Mouse (Mus musculus) cerebellum, adult 2 months (tissue): ENCODE data around the gene Podxl. TPM values are rescaled to one million over a fixed set of nuclear protein-coding genes. Genes with fewer than 3 reads are reported as not detected.

Experiments
- DNase-seq, 2 experiments: peaks; one replicate each; pipeline ENCODE4 v3.0.0; 2021
- H3K27ac ChIP-seq: fragments of 200-500 bp; 2 replicates; pipeline ENCODE4 v1.5.1; 2012; ENCODE audit warnings: low read length, control low read depth, inconsistent platforms; ENCODE audit not compliant: insufficient read depth
- H3K27me3 ChIP-seq: fragments of 200-500 bp; 2 replicates; pipeline ENCODE4 v1.6.1; 2012; ENCODE audit warnings: inconsistent platforms, mild to moderate bottlenecking, low read length, moderate library complexity; ENCODE audit not compliant: control insufficient read depth, insufficient read depth
- H3K4me1 ChIP-seq: fragments of 200-500 bp; 2 replicates; pipeline ENCODE4 v1.6.1; 2011; ENCODE audit warnings: low read length; ENCODE audit not compliant: control insufficient read depth, insufficient read depth
- H3K4me3 ChIP-seq: fragments of 200-500 bp; replicated peaks from 2 replicates; pipeline ENCODE3; 2011; ENCODE audit warnings: mild to moderate bottlenecking, low read depth, low read length, control low read depth; ENCODE audit not compliant: insufficient read depth
- CTCF ChIP-seq: fragments of 200-500 bp; IDR thresholded peaks from 2 replicates; pipeline ENCODE4 v1.5.1; 2011; ENCODE audit warnings: low read depth, mild to moderate bottlenecking, control low read depth, low read length, moderate library complexity, borderline replicate concordance; ENCODE audit not compliant: insufficient read depth
- POLR2A ChIP-seq: fragments of 200-500 bp; IDR thresholded peaks from 2 replicates; pipeline ENCODE4 v1.6.1; 2011; ENCODE audit warnings: low read length, control low read depth, borderline replicate concordance; ENCODE audit not compliant: insufficient read depth
- WGBS: fragments of 180-500 bp; shearing (Covaris S2); methylation state at CpG from one replicate; pipeline ENCODE4 v1.1.7; 2018; 5-methylcytosine and 5-hydroxymethylcytosine counted together
- polyA plus RNA-seq: library from polyadenylated mRNA; depleted of rRNA; stranded (reverse); fragments of >200 nt; gene quantifications from 2 replicates; pipeline ENCODE4 v1.2.3, GENCODE M21; 2012

Gene Podxl
- polyA plus RNA-seq, 1 experiment, result 16.5 TPM

- no peaks in the 10 kb centered on the region for H3K27me3 ChIP-seq
- WGBS, result 91% methylated on average over 5 of the region's 5 CpGs
- DNase-seq, result no peak
- no peak overlapping the region for H3K4me3 ChIP-seq
- H3K4me1 ChIP-seq, result no peaks in the 10 kb centered on the region
- H3K27ac ChIP-seq, result no peak overlapping the region
- TF ChIP-seq POLR2A, result no peak
- TF ChIP-seq CTCF, result no peak
Measured at GRCm38 (mm10) chr6:31526929-31527328, 36.9 kb downstream of the Podxl start.

GRCm38 (mm10) chr6:31525231-31525900, 38.4 kb downstream of the Podxl start:
- no peak overlapping the region for H3K4me3 ChIP-seq
- no peak overlapping the region for H3K27ac ChIP-seq
- 66% methylated on average over 6 of the region's 6 CpGs for WGBS
- TF ChIP-seq POLR2A, result no peak
- TF ChIP-seq CTCF, result peak; percentile 86
- DNase-seq, result peak in 1 of 2 experiments; percentile 56
- H3K4me1 ChIP-seq, result peaks cover 2% of the 10 kb centered on the region; the same call in 1 of the 2 replicates
- no peaks in the 10 kb centered on the region for H3K27me3 ChIP-seq

- 88% methylated on average over 8 of the region's 8 CpGs for WGBS
- DNase-seq, result no peak
- H3K4me3 ChIP-seq, result no peak overlapping the region
- H3K4me1 ChIP-seq, result peaks cover 2% of the 10 kb centered on the region; the same call in 1 of the 2 replicates
- TF ChIP-seq CTCF (no peak), POLR2A (no peak)
- H3K27me3 ChIP-seq, result no peaks in the 10 kb centered on the region
- no peak overlapping the region for H3K27ac ChIP-seq
Measured at GRCm38 (mm10) chr6:31524647-31525046, 39.1 kb downstream of the Podxl start.

- WGBS, result 90% methylated on average over 13 of the region's 13 CpGs
- H3K27me3 ChIP-seq, result no peaks in the 10 kb centered on the region
- no peak overlapping the region for H3K27ac ChIP-seq
- peaks cover 2% of the 10 kb centered on the region; the same call in 1 of the 2 replicates for H3K4me1 ChIP-seq
- TF ChIP-seq POLR2A, result no peak
- TF ChIP-seq CTCF, result no peak
- H3K4me3 ChIP-seq, result no peak overlapping the region
- no peak for DNase-seq
Measured at GRCm38 (mm10) chr6:31524121-31524520, 39.7 kb downstream of the Podxl start.

- 93% methylated on average over 4 of the region's 4 CpGs for WGBS
Measured at GRCm38 (mm10) chr6:31523657-31524056, 40.1 kb downstream of the Podxl start.

GRCm38 (mm10) chr6:31523039-31523438, 40.7 kb downstream of the Podxl start:
- TF ChIP-seq POLR2A (no peak), CTCF (no peak)
- DNase-seq, result no peak
- 37% methylated on average over 5 of the region's 5 CpGs for WGBS
- no peaks in the 10 kb centered on the region for H3K27me3 ChIP-seq
- H3K27ac ChIP-seq, result no peak overlapping the region
- H3K4me1 ChIP-seq, result peaks cover 3% of the 10 kb centered on the region; the same call in 1 of the 2 replicates
- H3K4me3 ChIP-seq, result no peak overlapping the region

More at GRCm38 (mm10) chr6:31523657-31524056, 40.1 kb downstream of the Podxl start:
- Histone ChIP-seq H3K27ac (no peak overlapping the region), H3K4me1 (peaks cover 2% of the 10 kb centered on the region; the same call in 1 of the 2 replicates), H3K4me3 (no peak overlapping the region), H3K27me3 (no peaks in the 10 kb centered on the region)
- TF ChIP-seq CTCF (no peak), POLR2A (no peak)
- DNase-seq, result no peak

GRCm38 (mm10) chr6:31522478-31522877, 41.3 kb downstream of the Podxl start:
- Histone ChIP-seq H3K4me1 (peaks cover 8% of the 10 kb centered on the region), H3K4me3 (no peak overlapping the region), H3K27me3 (no peaks in the 10 kb centered on the region), H3K27ac (no peak overlapping the region)
- TF ChIP-seq POLR2A, result no peak
- TF ChIP-seq CTCF, result no peak
- WGBS, result 81% methylated on average over 4 of the region's 4 CpGs
- no peak for DNase-seq
